Mouse (Mus musculus): ENCODE results near the gene Cables2.
A peak's percentile ranks its signal among the peaks of the same experiment; 100 is the strongest.

Cables2 gene

GRCm38 (mm10) chr2:180273394-180274244 lies at the start of gene Cables2:
Gene Cables2, minus strand, starts transcription at chr2:180273496.
- DNase-seq (ENCODE audit: low read depth), result peak; percentile 94

- DNase-seq (ENCODE audit: low read depth), result no peak
Observed at GRCm38 (mm10) chr2:180322674-180323355, 49.5 kb upstream of the Cables2 start.

GRCm38 (mm10) chr2:180320216-180320615 lies 46.9 kb upstream of the Cables2 start:
- DNase-seq (ENCODE audit: low read depth), result no peak

- DNase-seq (ENCODE audit: low read depth), result no peak
Observed at GRCm38 (mm10) chr2:180317591-180317990, 44.3 kb upstream of the Cables2 start.

GRCm38 (mm10) chr2:180314292-180314691 lies 41.0 kb upstream of the Cables2 start:
- no peak for DNase-seq (ENCODE audit: low read depth)

GRCm38 (mm10) chr2:180311147-180311546 lies 37.9 kb upstream of the Cables2 start:
- DNase-seq (ENCODE audit: low read depth), result no peak

GRCm38 (mm10) chr2:180307680-180308079 lies 34.4 kb upstream of the Cables2 start:
- no peak for DNase-seq (ENCODE audit: low read depth)

GRCm38 (mm10) chr2:180306423-180307168 lies 33.3 kb upstream of the Cables2 start:
- no peak for DNase-seq (ENCODE audit: low read depth)

GRCm38 (mm10) chr2:180306009-180306408 lies 32.7 kb upstream of the Cables2 start:
- DNase-seq (ENCODE audit: low read depth), result no peak

- no peak for DNase-seq (ENCODE audit: low read depth)
Observed at GRCm38 (mm10) chr2:180305490-180305889, 32.2 kb upstream of the Cables2 start.

- no peak for DNase-seq (ENCODE audit: low read depth)
Observed at GRCm38 (mm10) chr2:180304554-180304953, 31.3 kb upstream of the Cables2 start.

GRCm38 (mm10) chr2:180303468-180303867 lies 30.2 kb upstream of the Cables2 start:
- DNase-seq (ENCODE audit: low read depth), result no peak

GRCm38 (mm10) chr2:180302201-180302600 lies 28.9 kb upstream of the Cables2 start:
- DNase-seq (ENCODE audit: low read depth), result no peak

GRCm38 (mm10) chr2:180300771-180301170 lies 27.5 kb upstream of the Cables2 start:
- no peak for DNase-seq (ENCODE audit: low read depth)

- no peak for DNase-seq (ENCODE audit: low read depth)
Observed at GRCm38 (mm10) chr2:180300252-180300651, 27.0 kb upstream of the Cables2 start.

- no peak for DNase-seq (ENCODE audit: low read depth)
Observed at GRCm38 (mm10) chr2:180292906-180293305, 19.6 kb upstream of the Cables2 start.

- no peak for DNase-seq (ENCODE audit: low read depth)
Observed at GRCm38 (mm10) chr2:180292026-180292425, 18.7 kb upstream of the Cables2 start.

- no peak for DNase-seq (ENCODE audit: low read depth)
Observed at GRCm38 (mm10) chr2:180291566-180291965, 18.3 kb upstream of the Cables2 start.

- DNase-seq (ENCODE audit: low read depth), result no peak
Observed at GRCm38 (mm10) chr2:180290503-180290902, 17.2 kb upstream of the Cables2 start.

GRCm38 (mm10) chr2:180289440-180290108 lies 16.3 kb upstream of the Cables2 start, which contains the start of gene Rbbp8nl:
Gene Rbbp8nl, minus strand, starts transcription at chr2:180289879.
- DNase-seq (ENCODE audit: low read depth), result no peak

- no peak for DNase-seq (ENCODE audit: low read depth)
Observed at GRCm38 (mm10) chr2:180288966-180289365, 15.7 kb upstream of the Cables2 start.

GRCm38 (mm10) chr2:180279321-180279720 lies 6.0 kb upstream of the Cables2 start:
- DNase-seq (ENCODE audit: low read depth), result no peak

Data from c-Kit-positive CD71-negative TER-119-negative erythroid progenitor cells, embryonic 14.5 days (primary cell).